Mouse (Mus musculus) embryonic facial prominence, embryonic 12.5 days (tissue): ENCODE measurements around the gene Hes5. TPM values are rescaled to one million over a fixed set of nuclear protein-coding genes. Genes with fewer than 3 reads are reported as not detected.

Source experiments
- ATAC-seq: fragments of 200-750 bp; cut with Nextera tagmentation; 2 replicates; pipeline ENCODE4 v1.8.0; 2017; ENCODE audit not compliant: insufficient number of reproducible peaks, insufficient read depth, low FRiP score, low TSS enrichment
- H3K27ac ChIP-seq: fragments of 300-500 bp; sonication (generic); 2 replicates; pipeline ENCODE4 v1.5.1; 2016; ENCODE audit warnings: mild to moderate bottlenecking
- H3K27me3 ChIP-seq: fragments of 300-500 bp; sonication (generic); 2 replicates; pipeline ENCODE4 v1.6.1; 2016; ENCODE audit warnings: mild to moderate bottlenecking, moderate library complexity
- H3K36me3 ChIP-seq: fragments of 300-500 bp; sonication (generic); 2 replicates; pipeline ENCODE4 v1.6.1; 2016; ENCODE audit warnings: mild to moderate bottlenecking
- H3K4me1 ChIP-seq: fragments of 300-500 bp; sonication (generic); 2 replicates; pipeline ENCODE4 v1.6.1; 2016
- H3K4me2 ChIP-seq: fragments of 300-500 bp; sonication (generic); replicated peaks from 2 replicates; pipeline ENCODE4 v1.6.1; 2016; ENCODE audit warnings: mild to moderate bottlenecking, moderate library complexity
- H3K4me3 ChIP-seq: fragments of 300-500 bp; sonication (generic); 2 replicates; pipeline ENCODE4 v1.5.1; 2016; ENCODE audit warnings: mild to moderate bottlenecking
- H3K9ac ChIP-seq: fragments of 300-500 bp; sonication (generic); 2 replicates; pipeline ENCODE4 v1.6.1; 2016; ENCODE audit warnings: mild to moderate bottlenecking, moderate library complexity
- H3K9me3 ChIP-seq: fragments of 300-500 bp; sonication (generic); 2 replicates; pipeline ENCODE4 v1.6.1; 2016; ENCODE audit warnings: mild to moderate bottlenecking, moderate library complexity
- WGBS: fragments of 180-500 bp; shearing (Covaris S2); methylation state at CpG from one replicate; pipeline ENCODE4 v1.1.7; 2016; 5-methylcytosine and 5-hydroxymethylcytosine counted together
- polyA plus RNA-seq: library from polyadenylated mRNA; unstranded; fragments of >200 nt; fragmentation: Nextera tagmentation; extraction: Ambion mirVana; gene quantifications from 2 replicates; pipeline ENCODE4 v1.2.1, GENCODE M21; 2016

The Hes5 gene
- polyA plus RNA-seq, 1 experiment from 2014 or later, result 29.6 TPM

- peak overlapping the region; percentile 43 for H3K4me2 ChIP-seq
- peaks cover 89% of the 10 kb centered on the region for H3K27me3 ChIP-seq
- H3K4me1 ChIP-seq, result peaks cover 39% of the 10 kb centered on the region
- ATAC-seq, result no peak
- H3K4me3 ChIP-seq, result no peak overlapping the region
- H3K9ac ChIP-seq, result no peak overlapping the region
- H3K36me3 ChIP-seq, result no peaks in the 10 kb centered on the region
- WGBS, result 15% methylated on average over 8 of the region's 8 CpGs
- H3K27ac ChIP-seq, result no peak overlapping the region
- H3K9me3 ChIP-seq, result no peaks in the 10 kb centered on the region
These were observed 2.1 kb upstream of the Hes5 start for GRCm38 (mm10) chr4:154958621-154959020.

- Histone ChIP-seq H3K36me3 (no peaks in the 10 kb centered on the region), H3K27me3 (peaks cover 74% of the 10 kb centered on the region), H3K4me1 (peaks cover 45% of the 10 kb centered on the region), H3K4me2 (peak overlapping the region; percentile 77), H3K9ac (peak overlapping the region; percentile 65; the same call in 1 of the 2 replicates), H3K9me3 (no peaks in the 10 kb centered on the region), H3K27ac (no peak overlapping the region), H3K4me3 (peak overlapping the region; percentile 44)
- WGBS, result 19% methylated on average over 20 of the region's 20 CpGs
- ATAC-seq, result peak; percentile 12; the same call in 1 of the 2 replicates
These were observed 568 bp upstream of the Hes5 start for GRCm38 (mm10) chr4:154960021-154960689.

GRCm38 (mm10) chr4:154961226-154961738 is 559 bp downstream of the Hes5 start:
- Histone ChIP-seq H3K4me3 (peak overlapping the region; percentile 44), H3K27ac (no peak overlapping the region), H3K36me3 (no peaks in the 10 kb centered on the region), H3K27me3 (peaks cover 63% of the 10 kb centered on the region), H3K4me2 (peak overlapping the region; percentile 77), H3K4me1 (peaks cover 55% of the 10 kb centered on the region), H3K9me3 (no peaks in the 10 kb centered on the region), H3K9ac (peak overlapping the region; percentile 65)
- WGBS, result under 1% methylated on average over 47 of the region's 47 CpGs
- ATAC-seq, result no peak

GRCm38 (mm10) chr4:154961911-154962310 is 1.2 kb downstream of the Hes5 start:
- Histone ChIP-seq H3K4me2 (peak overlapping the region; percentile 77), H3K36me3 (no peaks in the 10 kb centered on the region), H3K27me3 (peaks cover 58% of the 10 kb centered on the region), H3K4me1 (peaks cover 55% of the 10 kb centered on the region), H3K27ac (no peak overlapping the region), H3K9me3 (no peaks in the 10 kb centered on the region), H3K4me3 (peak overlapping the region; percentile 44), H3K9ac (peak overlapping the region; percentile 13; the same call in 1 of the 2 replicates)
- WGBS, result 15% methylated on average over 13 of the region's 13 CpGs
- ATAC-seq, result no peak

- H3K27me3 ChIP-seq, result peaks cover 53% of the 10 kb centered on the region
- ATAC-seq, result no peak
- 76% methylated on average over 7 of the region's 7 CpGs for WGBS
- no peaks in the 10 kb centered on the region for H3K36me3 ChIP-seq
- H3K9me3 ChIP-seq, result no peaks in the 10 kb centered on the region
- H3K4me1 ChIP-seq, result peaks cover 55% of the 10 kb centered on the region
- 0 out of 2 replicates have a peak overlapping the region, but pooled peaks have one; percentile 4 for H3K27ac ChIP-seq
- H3K4me3 ChIP-seq, result peak overlapping the region; percentile 44
- peak overlapping the region; percentile 77 for H3K4me2 ChIP-seq
- peak overlapping the region; percentile 27; the same call in 1 of the 2 replicates for H3K9ac ChIP-seq
These were observed 2.0 kb downstream of the Hes5 start for GRCm38 (mm10) chr4:154962683-154963082.

GRCm38 (mm10) chr4:154963190-154963836 is 2.6 kb downstream of the Hes5 start:
- H3K36me3 ChIP-seq, result no peaks in the 10 kb centered on the region
- peak overlapping the region; percentile 77 for H3K4me2 ChIP-seq
- H3K4me1 ChIP-seq, result peaks cover 49% of the 10 kb centered on the region
- H3K27ac ChIP-seq, result 0 out of 2 replicates have a peak overlapping the region, but pooled peaks have one; percentile 4
- H3K9ac ChIP-seq, result no peak overlapping the region
- WGBS, result 26% methylated on average over 11 of the region's 11 CpGs
- ATAC-seq, result no peak
- H3K27me3 ChIP-seq, result peaks cover 51% of the 10 kb centered on the region
- H3K9me3 ChIP-seq, result no peaks in the 10 kb centered on the region
- peak overlapping the region; percentile 88 for H3K4me3 ChIP-seq

- peaks cover 3% of the 10 kb centered on the region; the same call in 1 of the 2 replicates for H3K36me3 ChIP-seq
- peak within 1 kb of the TSS; percentile 91 for H3K9ac ChIP-seq
- under 1% methylated on average over 65 of the region's 66 CpGs for WGBS
- peak within 1 kb of the TSS; percentile 88 for H3K4me3 ChIP-seq
- H3K27me3 ChIP-seq, result peaks cover 44% of the 10 kb centered on the region
- peak within 1 kb of the TSS; percentile 77 for H3K4me2 ChIP-seq
- H3K4me1 ChIP-seq, result peaks cover 45% of the 10 kb centered on the region
- H3K9me3 ChIP-seq, result no peaks in the 10 kb centered on the region
- peak within 1 kb of the TSS; percentile 86 for H3K27ac ChIP-seq
- ATAC-seq, result peak; percentile 89
These were observed 3.3 kb downstream of the Hes5 start, which contains the start of gene Pank4 for GRCm38 (mm10) chr4:154963901-154964580. Pank4 (plus strand) TSS chr4:154964123.

GRCm38 (mm10) chr4:154964581-154965235 is 4.0 kb downstream of the Hes5 start:
- Histone ChIP-seq H3K4me2 (peak overlapping the region; percentile 77), H3K27ac (peak overlapping the region; percentile 86), H3K4me1 (peaks cover 45% of the 10 kb centered on the region), H3K4me3 (peak overlapping the region; percentile 88), H3K9ac (peak overlapping the region; percentile 91), H3K36me3 (peaks cover 9% of the 10 kb centered on the region), H3K9me3 (no peaks in the 10 kb centered on the region), H3K27me3 (peaks cover 37% of the 10 kb centered on the region)
- WGBS, result 1% methylated on average over 36 of the region's 36 CpGs
- no peak for ATAC-seq

GRCm38 (mm10) chr4:154965856-154966255 is 5.1 kb downstream of the Hes5 start:
- Histone ChIP-seq H3K9me3 (no peaks in the 10 kb centered on the region), H3K4me3 (no peak overlapping the region), H3K4me1 (peaks cover 34% of the 10 kb centered on the region), H3K9ac (no peak overlapping the region), H3K4me2 (peak overlapping the region; percentile 77; the same call in 1 of the 2 replicates), H3K36me3 (peaks cover 21% of the 10 kb centered on the region), H3K27me3 (peaks cover 25% of the 10 kb centered on the region), H3K27ac (no peak overlapping the region)
- no peak for ATAC-seq
- 78% methylated on average over 3 of the region's 3 CpGs for WGBS

- H3K27me3 ChIP-seq, result peaks cover 12% of the 10 kb centered on the region
- WGBS, result 65% methylated on average over 5 of the region's 5 CpGs
- no peak overlapping the region for H3K27ac ChIP-seq
- no peak overlapping the region for H3K4me3 ChIP-seq
- no peak overlapping the region for H3K9ac ChIP-seq
- H3K36me3 ChIP-seq, result peaks cover 34% of the 10 kb centered on the region
- H3K4me2 ChIP-seq, result no peak overlapping the region
- peaks cover 24% of the 10 kb centered on the region for H3K4me1 ChIP-seq
- no peaks in the 10 kb centered on the region for H3K9me3 ChIP-seq
- no peak for ATAC-seq
These were observed 6.5 kb downstream of the Hes5 start for GRCm38 (mm10) chr4:154967173-154967572.

GRCm38 (mm10) chr4:154972546-154972945 is 11.8 kb downstream of the Hes5 start:
- Histone ChIP-seq H3K4me1 (no peaks in the 10 kb centered on the region), H3K27me3 (no peaks in the 10 kb centered on the region), H3K4me2 (no peak overlapping the region), H3K9ac (no peak overlapping the region), H3K27ac (no peak overlapping the region), H3K4me3 (no peak overlapping the region), H3K36me3 (peaks cover 88% of the 10 kb centered on the region), H3K9me3 (no peaks in the 10 kb centered on the region)
- WGBS, result 97% methylated on average over 12 of the region's 12 CpGs
- ATAC-seq, result no peak
